Mouse (Mus musculus): Measurements from ENCODE around the gene Epb41l3. TPM values are rescaled to one million over a fixed set of nuclear protein-coding genes. Genes with fewer than 3 reads are reported as not detected.

The Epb41l3 gene
- polyA plus RNA-seq, 1 experiment from 2014 or later, result 118 TPM

- no peak for ATAC-seq (ENCODE audit: insufficient number of reproducible peaks, insufficient read depth, low FRiP score, low TSS enrichment, low read depth)
- Histone ChIP-seq H3K4me1 (replicated peaks) (0 out of 2 replicates have a peak, but pooled peaks cover 3% of the 10 kb centered on the region), H3K4me2 (no peak overlapping the region), H3K36me3 (peaks cover 42% of the 10 kb centered on the region), H3K27ac (no peak overlapping the region), H3K9me3 (no peaks in the 10 kb centered on the region), H3K27me3 (no peaks in the 10 kb centered on the region), H3K9ac (replicated peaks) (no peak overlapping the region), H3K4me3 (replicated peaks) (no peak overlapping the region)
- 69% methylated on average over 9 of the region's 9 CpGs for WGBS
These were observed 180.4 kb downstream of the Epb41l3 start for GRCm38 (mm10) chr17:69255834-69256233.

GRCm38 (mm10) chr17:69256441-69256840, 181.0 kb downstream of the Epb41l3 start:
- Histone ChIP-seq H3K4me2 (no peak overlapping the region), H3K36me3 (peaks cover 47% of the 10 kb centered on the region), H3K27ac (no peak overlapping the region), H3K4me1 (replicated peaks) (0 out of 2 replicates have a peak, but pooled peaks cover 3% of the 10 kb centered on the region), H3K4me3 (replicated peaks) (no peak overlapping the region), H3K9me3 (no peaks in the 10 kb centered on the region), H3K27me3 (no peaks in the 10 kb centered on the region), H3K9ac (replicated peaks) (no peak overlapping the region)
- no peak for ATAC-seq (ENCODE audit: insufficient number of reproducible peaks, insufficient read depth, low FRiP score, low TSS enrichment, low read depth)
- 49% methylated on average over 9 of the region's 9 CpGs for WGBS

- Histone ChIP-seq H3K9me3 (no peaks in the 10 kb centered on the region), H3K27ac (no peak overlapping the region), H3K27me3 (no peaks in the 10 kb centered on the region), H3K4me1 (replicated peaks) (no peaks in the 10 kb centered on the region), H3K9ac (replicated peaks) (no peak overlapping the region), H3K4me2 (no peak overlapping the region), H3K36me3 (peaks cover 48% of the 10 kb centered on the region), H3K4me3 (replicated peaks) (no peak overlapping the region)
- 71% methylated on average over 15 of the region's 15 CpGs for WGBS
- ATAC-seq (ENCODE audit: insufficient number of reproducible peaks, insufficient read depth, low FRiP score, low TSS enrichment, low read depth), result no peak
These were observed 188.5 kb downstream of the Epb41l3 start for GRCm38 (mm10) chr17:69263810-69264565.

- no peak overlapping the region for H3K27ac ChIP-seq
- H3K4me3 ChIP-seq (replicated peaks), result no peak overlapping the region
- peaks cover 39% of the 10 kb centered on the region for H3K36me3 ChIP-seq
- no peaks in the 10 kb centered on the region for H3K9me3 ChIP-seq
- no peaks in the 10 kb centered on the region for H3K4me1 ChIP-seq (replicated peaks)
- no peak for ATAC-seq (ENCODE audit: insufficient number of reproducible peaks, insufficient read depth, low FRiP score, low TSS enrichment, low read depth)
- no peak overlapping the region for H3K9ac ChIP-seq (replicated peaks)
- no peak overlapping the region for H3K4me2 ChIP-seq
- 53% methylated on average over 4 of the region's 4 CpGs for WGBS
- H3K27me3 ChIP-seq, result no peaks in the 10 kb centered on the region
These were observed 189.7 kb downstream of the Epb41l3 start for GRCm38 (mm10) chr17:69265171-69265570.

GRCm38 (mm10) chr17:69265759-69266463, 190.4 kb downstream of the Epb41l3 start:
- 43% methylated on average over 17 of the region's 17 CpGs for WGBS
- H3K4me2 ChIP-seq, result no peak overlapping the region
- H3K9me3 ChIP-seq, result no peaks in the 10 kb centered on the region
- H3K4me3 ChIP-seq (replicated peaks), result no peak overlapping the region
- peaks cover 36% of the 10 kb centered on the region for H3K36me3 ChIP-seq
- H3K4me1 ChIP-seq (replicated peaks), result no peaks in the 10 kb centered on the region
- H3K27me3 ChIP-seq, result no peaks in the 10 kb centered on the region
- no peak overlapping the region for H3K27ac ChIP-seq
- ATAC-seq (ENCODE audit: insufficient number of reproducible peaks, insufficient read depth, low FRiP score, low TSS enrichment, low read depth), result no peak
- no peak overlapping the region for H3K9ac ChIP-seq (replicated peaks)

- H3K36me3 ChIP-seq, result peaks cover 27% of the 10 kb centered on the region
- H3K4me1 ChIP-seq (replicated peaks), result no peaks in the 10 kb centered on the region
- H3K27me3 ChIP-seq, result no peaks in the 10 kb centered on the region
- H3K9me3 ChIP-seq, result no peaks in the 10 kb centered on the region
- H3K4me3 ChIP-seq (replicated peaks), result no peak overlapping the region
- WGBS, result 80% methylated on average over 5 of the region's 5 CpGs
- no peak overlapping the region for H3K9ac ChIP-seq (replicated peaks)
- H3K4me2 ChIP-seq, result no peak overlapping the region
- no peak for ATAC-seq (ENCODE audit: insufficient number of reproducible peaks, insufficient read depth, low FRiP score, low TSS enrichment, low read depth)
- no peak overlapping the region for H3K27ac ChIP-seq
These were observed 191.5 kb downstream of the Epb41l3 start for GRCm38 (mm10) chr17:69266936-69267335.

- Histone ChIP-seq H3K9ac (replicated peaks) (no peak overlapping the region), H3K27me3 (no peaks in the 10 kb centered on the region), H3K9me3 (no peaks in the 10 kb centered on the region), H3K36me3 (peaks cover 23% of the 10 kb centered on the region), H3K4me3 (replicated peaks) (no peak overlapping the region), H3K4me2 (no peak overlapping the region), H3K27ac (no peak overlapping the region), H3K4me1 (replicated peaks) (no peaks in the 10 kb centered on the region)
- no peak for ATAC-seq (ENCODE audit: insufficient number of reproducible peaks, insufficient read depth, low FRiP score, low TSS enrichment, low read depth)
- WGBS, result 48% methylated on average over 6 of the region's 6 CpGs
These were observed 192.0 kb downstream of the Epb41l3 start for GRCm38 (mm10) chr17:69267526-69267925.

- 49% methylated on average over 5 of the region's 5 CpGs for WGBS
- H3K4me2 ChIP-seq, result no peak overlapping the region
- no peaks in the 10 kb centered on the region for H3K4me1 ChIP-seq (replicated peaks)
- no peak overlapping the region for H3K4me3 ChIP-seq (replicated peaks)
- no peak overlapping the region for H3K27ac ChIP-seq
- H3K27me3 ChIP-seq, result no peaks in the 10 kb centered on the region
- H3K36me3 ChIP-seq, result peaks cover 43% of the 10 kb centered on the region
- H3K9ac ChIP-seq (replicated peaks), result no peak overlapping the region
- H3K9me3 ChIP-seq, result no peaks in the 10 kb centered on the region
- ATAC-seq (ENCODE audit: insufficient number of reproducible peaks, insufficient read depth, low FRiP score, low TSS enrichment, low read depth), result no peak
These were observed 201.9 kb downstream of the Epb41l3 start for GRCm38 (mm10) chr17:69277362-69277761.

GRCm38 (mm10) chr17:69284511-69284910, 209.0 kb downstream of the Epb41l3 start:
- no peaks in the 10 kb centered on the region for H3K4me1 ChIP-seq (replicated peaks)
- no peak overlapping the region for H3K4me3 ChIP-seq (replicated peaks)
- no peaks in the 10 kb centered on the region for H3K9me3 ChIP-seq
- no peak for ATAC-seq (ENCODE audit: insufficient number of reproducible peaks, insufficient read depth, low FRiP score, low TSS enrichment, low read depth)
- H3K27me3 ChIP-seq, result no peaks in the 10 kb centered on the region
- H3K36me3 ChIP-seq, result peaks cover 81% of the 10 kb centered on the region
- H3K9ac ChIP-seq (replicated peaks), result no peak overlapping the region
- 90% methylated on average over 13 of the region's 13 CpGs for WGBS
- H3K27ac ChIP-seq, result no peak overlapping the region
- H3K4me2 ChIP-seq, result no peak overlapping the region

GRCm38 (mm10) chr17:69288130-69288529, 212.6 kb downstream of the Epb41l3 start:
- 94% methylated on average over 12 of the region's 12 CpGs for WGBS
- Histone ChIP-seq H3K4me1 (replicated peaks) (no peaks in the 10 kb centered on the region), H3K27ac (no peak overlapping the region), H3K27me3 (no peaks in the 10 kb centered on the region), H3K4me2 (no peak overlapping the region), H3K4me3 (replicated peaks) (no peak overlapping the region), H3K9ac (replicated peaks) (no peak overlapping the region), H3K9me3 (no peaks in the 10 kb centered on the region), H3K36me3 (peaks cover 72% of the 10 kb centered on the region)
- no peak for ATAC-seq (ENCODE audit: insufficient number of reproducible peaks, insufficient read depth, low FRiP score, low TSS enrichment, low read depth)

- no peak for ATAC-seq (ENCODE audit: insufficient number of reproducible peaks, insufficient read depth, low FRiP score, low TSS enrichment, low read depth)
- H3K4me2 ChIP-seq, result no peak overlapping the region
- no peak overlapping the region for H3K27ac ChIP-seq
- no peaks in the 10 kb centered on the region for H3K4me1 ChIP-seq (replicated peaks)
- H3K4me3 ChIP-seq (replicated peaks), result no peak overlapping the region
- H3K27me3 ChIP-seq, result no peaks in the 10 kb centered on the region
- no peak overlapping the region for H3K9ac ChIP-seq (replicated peaks)
- WGBS, result 91% methylated on average over 3 of the region's 3 CpGs
- no peaks in the 10 kb centered on the region for H3K9me3 ChIP-seq
- H3K36me3 ChIP-seq, result peaks cover 53% of the 10 kb centered on the region
These were observed 214.8 kb downstream of the Epb41l3 start for GRCm38 (mm10) chr17:69290272-69290671.

Data from limb, embryonic 12.5 days (tissue).